Comparison of ENCODE assay signal across 13 mouse cellular contexts in the genomic region with DNA sequence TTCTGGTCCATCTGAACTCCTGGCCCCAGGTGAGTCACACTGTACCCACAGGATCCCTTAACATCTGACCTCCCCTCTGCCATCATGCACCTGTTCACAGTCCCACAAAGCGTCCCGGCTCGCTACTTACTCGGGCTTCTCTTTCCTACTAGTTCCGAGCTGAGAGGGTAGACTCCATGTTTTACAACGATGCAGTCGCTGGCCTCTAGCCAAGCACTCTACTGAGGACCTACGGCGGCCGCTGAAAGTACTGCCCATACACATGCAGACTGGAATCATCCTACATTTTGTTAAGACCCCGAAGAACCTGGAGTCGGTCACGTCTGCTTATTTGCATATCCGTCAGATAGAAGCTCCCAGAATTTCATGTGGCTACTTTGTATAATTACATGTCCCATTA.
DNase-seq lines count a peak whose midpoint lies in the region; ATAC-seq and TF ChIP-seq lines count a peak whose summit lies in the region.
"Had no signal": no experiment of that assay in that cellular context is flagged by ENCODE, and none has a peak within 500 bp of the region (broad histone marks: within the 10 kb centered on the region; RNA-seq: fewer than 3 reads in every experiment).

No protein-coding gene starts in this region.

- peak overlapping the region; percentile 60 for H3K4me2 ChIP-seq in intestine, postnatal 0 days (replicated peaks; ENCODE audit: low read depth)
- H3K4me2 ChIP-seq: neural tube, embryonic 12.5 days had no signal

- no peaks in the 10 kb centered on the region for H3K9me3 ChIP-seq in intestine, postnatal 0 days (ENCODE audit: control insufficient read depth)
- H3K9me3 ChIP-seq: neural tube, embryonic 12.5 days had no signal

- no peak for TF ChIP-seq EP300 in heart, adult 2 months (IDR thresholded peaks at IDR 0.05; ENCODE audit: insufficient read depth, low read depth, low read length)

- peaks cover 5% of the 10 kb centered on the region; the same call in 1 of the 2 replicates for H3K4me1 ChIP-seq in intestine, postnatal 0 days (replicated peaks; ENCODE audit: control insufficient read depth, insufficient read depth, low read length)
- no peaks in the 10 kb centered on the region for H3K4me1 ChIP-seq in heart, adult 2 months (ENCODE audit: control insufficient read depth, insufficient read depth, low read length)
- H3K4me1 ChIP-seq: neural tube, embryonic 12.5 days had no signal

- H3K4me3 ChIP-seq in intestine, postnatal 0 days (ENCODE audit: low read depth, low read length): no peak overlapping the region
- no peak overlapping the region for H3K4me3 ChIP-seq in heart, adult 2 months
- H3K4me3 ChIP-seq: neural tube, embryonic 12.5 days had no signal

- intact Hi-C loops in heart, adult 2 months (cut with DNase I): no loop called here

- WGBS in intestine, postnatal 0 days: 53% methylated on average over 14 of the region's 14 CpGs
- 78% methylated on average over 14 of the region's 14 CpGs for WGBS in heart, adult 2 months

- no peak for TF ChIP-seq POLR2A in heart, adult 2 months (IDR thresholded peaks at IDR 0.05; ENCODE audit: insufficient read depth, low read depth, low read length)

- H3K27me3 ChIP-seq in intestine, postnatal 0 days (replicated peaks; ENCODE audit: control insufficient read depth, insufficient read depth, low read length): no peaks in the 10 kb centered on the region
- H3K27me3 ChIP-seq in heart, adult 2 months (ENCODE audit: control insufficient read depth, insufficient read depth, low read length): no peaks in the 10 kb centered on the region
- H3K27me3 ChIP-seq: neural tube, embryonic 12.5 days had no signal

- no peaks in the 10 kb centered on the region; the same call in 1 of the 2 replicates for H3K36me3 ChIP-seq in intestine, postnatal 0 days (ENCODE audit: control insufficient read depth, insufficient read depth)
- H3K36me3 ChIP-seq in heart, adult 2 months (ENCODE audit: control insufficient read depth, insufficient read depth, low read length): no peaks in the 10 kb centered on the region
- H3K36me3 ChIP-seq: neural tube, embryonic 12.5 days had no signal

- peak; percentile 38 for DNase-seq in kidney, postnatal 14 days
- no peak for DNase-seq in kidney, adult 9 months
- peak; percentile 6 for DNase-seq in right cerebral cortex, postnatal 4 days
- no peak for DNase-seq in right cerebral cortex, postnatal 25 days
- no peak for DNase-seq in layer of hippocampus, adult 9-10 months (ENCODE audit: low spot score)
- no peak for DNase-seq in heart, adult 2 months
- DNase-seq: cerebellum, adult 9-10 months; heart, adult 11 months; lung, postnatal 36 days; thymus, postnatal 14 days had no signal

- H3K9ac ChIP-seq in intestine, postnatal 0 days (ENCODE audit: low read depth, low read length): no peak overlapping the region
- no peak overlapping the region for H3K9ac ChIP-seq in heart, adult 2 months (ENCODE audit: low read depth, low read length)
- H3K9ac ChIP-seq: neural tube, embryonic 12.5 days had no signal

- peak; percentile 9; the same call in 1 of the 2 replicates for ATAC-seq in intestine, postnatal 0 days
- ATAC-seq: inflammation-experienced regulatory T-cells, adult 6 months had no signal

- peak overlapping the region; percentile 70 for H3K27ac ChIP-seq in intestine, postnatal 0 days (ENCODE audit: low read depth, low read length)
- no peak overlapping the region for H3K27ac ChIP-seq in heart, adult 2 months
- H3K27ac ChIP-seq: neural tube, embryonic 12.5 days had no signal

- H3K79me2 ChIP-seq in heart, adult 2 months (replicated peaks; ENCODE audit: control insufficient read depth, insufficient read depth, low read length): no peaks in the 10 kb centered on the region

- no peak for TF ChIP-seq CTCF in intestine, postnatal 0 days (IDR thresholded peaks at IDR 0.05; ENCODE audit: low read depth)
- TF ChIP-seq CTCF in heart, adult 2 months (IDR thresholded peaks at IDR 0.05): no peak

Comparison
In these comparisons a context has a peak if more than half of its experiments do, and no peak if none do; other contexts are left out.
1. DNase-seq: peak in kidney, postnatal 14 days (single experiment) and right cerebral cortex, postnatal 4 days (single experiment); none in kidney, adult 9 months (single experiment), right cerebral cortex, postnatal 25 days (single experiment), layer of hippocampus, adult 9-10 months (single experiment) and heart, adult 2 months (0 of 2).